Mouse (Mus musculus): ENCODE measurements at regions not wholly inside any gene's neighbourhood (a gene's known extent, or its start where the extent isn't known, plus 50 kb on each side); places are given as distances from the start of the nearest gene placed in this dataset.
A peak's percentile ranks its signal among the peaks of the same experiment; 100 is the strongest.
"Not testable (repeated sequence)": the region's sequence is repeated elsewhere in the genome, so short reads cannot be mapped to it uniquely, and the experiment has no call there.

DNA sequence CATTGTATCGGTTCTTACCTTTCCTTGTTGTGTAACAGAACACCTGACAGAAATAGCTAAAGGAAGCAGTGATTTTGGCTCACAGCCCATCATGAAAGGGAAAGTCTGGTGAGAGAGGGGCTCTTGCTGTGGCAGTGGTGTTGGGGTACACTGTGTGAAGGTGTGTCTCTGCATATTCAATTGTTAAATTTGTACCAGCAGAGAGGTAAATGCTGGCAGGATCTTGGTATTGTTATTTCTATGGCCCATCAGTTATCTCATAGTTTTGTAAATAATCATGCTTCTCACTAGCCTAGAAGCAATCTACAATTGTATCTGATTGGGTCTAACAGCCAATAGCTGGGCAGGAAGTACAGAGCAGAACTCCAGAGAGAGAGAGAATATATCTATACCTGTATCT lies 95.7 kb downstream of the Mfap3l start:
- no peak for DNase-seq (ENCODE audit: low read depth, low spot score)

DNA sequence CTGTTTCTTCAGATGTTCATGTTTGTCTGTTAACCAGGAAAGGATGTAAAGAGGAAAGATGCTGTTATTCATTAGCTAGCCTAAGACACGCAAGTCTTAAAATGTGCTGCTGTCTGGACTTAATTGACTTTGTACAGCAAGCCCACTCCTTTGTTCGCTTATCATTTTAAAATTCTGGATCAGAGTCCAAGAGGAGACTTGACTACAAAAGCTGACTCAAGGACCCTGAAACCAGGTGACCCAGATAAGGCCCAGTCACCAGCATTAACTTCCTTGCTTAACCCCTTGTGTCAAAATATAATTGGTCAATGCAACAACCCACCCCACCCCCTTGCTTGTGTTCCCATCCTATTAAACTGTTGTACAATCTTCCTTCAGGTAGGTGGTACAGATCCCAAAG lies 99.9 kb downstream of the Mfap3l start:
- no peak for DNase-seq (ENCODE audit: low read depth, low spot score)

DNA sequence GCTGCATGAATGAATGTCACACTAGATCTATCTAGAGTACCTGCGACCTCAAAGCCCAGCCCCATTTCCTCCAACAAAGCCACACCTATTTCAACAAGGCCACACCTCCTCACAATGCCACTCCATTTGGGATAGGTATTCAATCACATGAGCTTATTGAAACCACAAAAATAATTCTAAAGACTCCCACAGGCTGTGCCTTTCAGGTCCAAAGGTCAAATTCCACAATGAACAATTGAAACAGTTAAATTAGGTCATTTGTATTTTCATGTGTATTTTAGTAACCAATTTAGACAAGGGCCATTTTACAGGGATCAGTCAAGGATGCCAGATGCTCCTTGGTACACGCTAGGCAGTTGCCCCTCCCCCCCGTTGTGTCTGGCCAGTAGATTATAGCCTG lies 103.3 kb downstream of the Mfap3l start:
- no peak for DNase-seq (ENCODE audit: low read depth, low spot score)

DNA sequence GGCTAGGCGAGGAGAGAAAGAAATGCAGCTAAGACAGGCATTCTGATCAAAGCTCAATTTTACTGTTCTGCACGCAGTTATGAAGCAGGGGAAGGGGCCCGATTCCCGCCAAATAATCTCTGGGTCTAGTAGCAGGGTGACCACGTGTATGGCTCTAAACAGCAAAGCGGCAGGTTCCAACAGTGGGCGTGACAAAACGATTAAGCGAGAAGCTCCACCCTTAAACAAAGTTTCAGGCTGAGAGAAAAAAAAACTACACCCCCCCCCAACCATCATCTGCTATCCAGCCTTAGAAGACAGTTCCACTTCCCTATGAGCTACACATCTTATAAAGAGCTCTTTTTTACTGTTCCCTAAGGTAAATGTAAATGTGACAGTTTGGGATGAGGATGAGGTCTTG lies 103.8 kb downstream of the Mfap3l start:
- DNase-seq (ENCODE audit: low read depth, low spot score): no peak

DNA sequence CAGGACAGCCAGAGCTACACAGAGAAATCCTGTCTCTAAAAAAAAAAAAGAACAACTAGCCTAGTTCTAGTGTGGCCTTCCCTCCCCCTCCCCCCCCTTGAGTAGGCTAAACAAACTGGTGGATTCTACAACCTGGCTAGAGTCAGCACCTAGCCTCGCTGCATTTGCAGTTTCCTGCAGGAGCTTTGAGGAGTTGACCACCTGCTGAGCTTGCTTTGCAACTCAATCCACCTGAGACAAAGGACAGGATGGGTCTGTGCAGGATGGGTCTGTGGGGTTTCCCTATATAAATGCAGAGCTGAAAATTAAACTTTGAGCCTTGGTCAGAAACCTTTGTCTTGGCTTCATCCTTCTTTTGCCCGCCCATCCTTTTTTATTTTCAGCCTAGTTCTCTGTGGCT lies 104.3 kb downstream of the Mfap3l start:
- peak; percentile 43 for DNase-seq (ENCODE audit: low read depth, low spot score)

DNA sequence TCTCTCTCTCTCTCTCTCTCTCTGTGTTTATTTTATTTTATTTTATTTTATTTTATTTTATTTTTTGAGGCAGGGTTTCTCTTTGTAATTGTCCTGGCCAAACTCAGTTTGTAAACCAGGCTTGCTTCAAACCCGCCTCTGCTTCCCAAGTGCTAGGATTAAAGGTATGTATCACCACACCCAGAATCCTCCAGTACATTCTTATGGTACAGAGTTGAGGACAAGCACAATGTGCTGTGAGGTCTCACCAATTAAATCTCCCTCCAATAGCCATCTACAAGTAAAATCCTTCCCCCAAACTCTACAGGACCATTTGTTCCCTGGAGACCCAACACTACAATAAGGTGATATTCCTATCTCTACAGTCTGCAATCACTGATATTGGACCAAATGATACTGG lies 105.0 kb downstream of the Mfap3l start:
- no peak for DNase-seq (ENCODE audit: low read depth, low spot score)

DNA sequence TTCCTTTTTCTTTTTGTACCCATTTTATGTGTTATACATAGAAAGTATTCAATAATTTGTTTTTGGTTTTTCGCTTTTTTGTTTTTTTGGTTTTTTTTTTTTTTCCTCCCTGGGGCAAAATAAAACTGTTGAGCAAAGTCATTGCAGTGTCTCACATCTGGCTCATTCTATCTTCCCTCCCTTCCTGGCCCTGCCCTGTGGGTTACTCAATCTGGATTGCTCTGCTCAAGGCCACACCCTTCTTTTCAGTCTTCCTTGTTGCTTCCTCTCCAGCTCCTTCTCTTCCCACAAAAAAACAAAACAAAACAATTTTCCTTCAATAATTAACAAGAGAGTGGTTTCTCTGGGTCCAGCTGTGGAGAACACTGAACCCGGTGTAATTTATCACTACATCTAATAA lies 113.2 kb downstream of the Mfap3l start:
- DNase-seq (ENCODE audit: low read depth, low spot score): no peak

DNA sequence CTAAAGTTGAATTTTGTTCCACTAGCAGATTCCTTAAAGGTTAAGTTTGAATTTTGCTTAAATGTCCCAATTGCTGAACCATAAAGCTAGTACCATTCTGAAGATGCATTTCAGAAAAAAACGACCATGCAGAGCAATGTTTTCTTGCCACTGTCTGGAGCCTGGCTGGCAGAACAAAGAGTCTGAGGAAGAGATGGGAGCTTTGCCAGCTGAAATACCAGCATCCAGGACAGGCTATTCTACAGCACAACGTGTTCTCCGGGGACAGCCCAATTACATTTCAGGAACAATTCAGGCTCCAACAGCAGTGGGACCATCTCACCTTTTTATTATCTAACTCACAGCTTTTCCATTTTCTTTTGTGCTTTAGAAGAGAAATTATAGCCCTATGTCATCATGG lies 113.9 kb downstream of the Mfap3l start:
- DNase-seq (ENCODE audit: low read depth, low spot score): no peak

DNA sequence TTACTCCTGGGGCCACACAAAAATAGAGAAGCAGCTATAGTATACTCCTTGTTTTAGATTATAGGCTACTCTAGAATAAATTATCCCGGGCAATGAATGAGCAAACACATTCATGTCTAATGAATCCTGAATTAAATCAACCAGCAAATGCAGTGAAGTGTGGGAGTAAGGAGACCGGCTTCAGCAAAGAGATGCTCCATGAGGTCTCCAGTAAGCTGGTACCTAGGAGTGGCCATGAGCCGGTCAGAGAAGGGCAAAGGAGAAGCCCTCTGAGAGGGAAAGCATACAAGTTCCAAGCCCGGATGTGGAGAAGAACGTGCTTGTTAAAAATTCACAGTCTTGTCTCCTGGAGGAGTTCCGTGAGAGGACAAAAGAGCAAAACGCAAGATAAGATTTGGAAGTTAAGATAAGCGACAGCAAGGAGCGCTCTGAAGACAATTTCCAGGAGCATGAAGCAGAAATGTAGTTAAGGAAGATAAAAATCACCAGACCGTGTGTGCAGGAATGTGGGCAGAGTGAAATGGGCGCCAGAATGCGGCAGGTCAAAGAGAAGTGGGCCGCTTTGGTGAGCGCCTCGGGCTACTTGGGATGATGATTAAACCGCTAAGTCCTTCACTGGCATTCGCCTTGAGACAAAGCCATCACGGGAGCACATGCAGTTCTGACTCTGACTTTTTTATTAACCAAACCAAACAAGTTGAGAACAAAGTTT lies 123.2 kb downstream of the Mfap3l start:
- no peak for DNase-seq (ENCODE audit: low read depth, low spot score)

DNA sequence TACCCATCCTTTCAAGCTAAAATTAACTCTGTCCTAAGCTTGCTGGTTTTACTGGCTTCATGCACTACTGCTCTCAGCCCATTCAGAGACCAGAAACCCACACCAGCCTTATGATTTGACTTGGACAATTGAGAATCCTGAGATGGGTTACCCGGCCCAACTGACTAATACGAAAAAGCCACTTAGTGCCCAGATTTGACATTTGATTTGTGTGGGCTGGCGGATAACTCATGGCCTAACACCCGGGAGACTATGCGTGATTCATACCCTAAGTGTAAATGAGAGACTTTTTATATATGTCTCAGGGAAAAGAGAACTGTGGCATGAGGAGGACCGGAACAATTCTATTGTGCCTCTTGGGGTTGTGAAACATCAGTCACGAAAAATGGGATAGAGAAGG lies 126.3 kb upstream of the Hpf1 start:
- DNase-seq (ENCODE audit: low read depth, low spot score): no peak

DNA sequence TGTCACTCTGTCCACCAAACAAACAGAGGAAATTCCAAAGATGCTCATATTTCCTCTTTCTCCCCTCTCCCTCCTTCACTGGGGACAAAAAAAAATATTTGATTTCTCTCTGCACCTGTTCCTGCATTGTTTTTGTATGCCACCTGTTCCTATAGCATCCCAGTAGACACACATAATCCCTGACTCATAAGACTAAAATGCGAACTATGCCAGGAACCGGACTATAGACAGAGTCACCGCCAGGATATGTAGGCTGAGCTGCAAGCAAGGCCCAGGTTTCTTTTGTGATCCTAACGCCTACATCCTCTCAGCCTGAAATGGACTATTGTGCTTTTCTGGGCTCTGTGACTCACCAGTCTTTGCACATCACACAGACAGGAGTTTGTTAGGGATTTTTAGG lies 116.9 kb upstream of the Hpf1 start:
- no peak for DNase-seq (ENCODE audit: low read depth, low spot score)

DNA sequence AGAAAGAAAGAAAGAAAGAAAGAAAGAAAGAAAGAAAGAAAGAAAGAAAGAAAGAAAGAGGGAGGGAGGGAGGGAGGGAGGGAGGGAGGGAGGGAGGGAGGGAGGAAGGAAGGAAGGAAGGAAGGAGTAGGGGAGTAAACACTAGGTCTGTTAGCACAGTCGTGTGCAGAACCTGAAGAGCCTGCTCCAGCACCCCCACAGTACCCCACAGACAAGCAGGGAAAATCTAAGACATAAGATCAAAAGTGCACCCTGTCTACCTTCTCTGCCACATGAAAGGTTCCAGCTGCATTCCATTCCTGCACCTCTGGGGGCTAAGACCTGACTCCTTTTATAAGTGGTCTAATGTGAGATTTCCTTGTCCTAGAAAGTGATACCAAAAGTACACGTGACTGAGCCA lies 114.0 kb upstream of the Hpf1 start:
- not testable (repeated sequence) for DNase-seq (ENCODE audit: low read depth, low spot score)

DNA sequence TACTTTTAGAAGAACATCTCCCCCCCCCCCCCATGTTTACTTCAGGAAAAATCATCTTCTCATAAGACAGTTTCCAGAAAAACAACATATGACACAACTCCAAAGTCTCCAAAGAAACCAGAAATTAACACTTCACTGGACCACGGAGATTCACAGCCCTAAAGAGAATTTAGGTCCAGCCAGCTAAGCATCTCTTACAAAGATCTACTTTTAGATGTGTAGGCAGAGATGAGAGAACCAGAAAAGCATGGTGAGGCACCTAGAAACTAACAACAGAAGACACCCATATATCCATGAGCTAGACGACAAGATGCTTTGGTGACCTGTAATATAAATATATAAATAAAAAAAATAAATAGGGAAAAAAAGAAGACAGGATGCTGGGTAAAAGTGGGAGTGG lies 105.2 kb upstream of the Hpf1 start:
- no peak for DNase-seq (ENCODE audit: low read depth, low spot score)

DNA sequence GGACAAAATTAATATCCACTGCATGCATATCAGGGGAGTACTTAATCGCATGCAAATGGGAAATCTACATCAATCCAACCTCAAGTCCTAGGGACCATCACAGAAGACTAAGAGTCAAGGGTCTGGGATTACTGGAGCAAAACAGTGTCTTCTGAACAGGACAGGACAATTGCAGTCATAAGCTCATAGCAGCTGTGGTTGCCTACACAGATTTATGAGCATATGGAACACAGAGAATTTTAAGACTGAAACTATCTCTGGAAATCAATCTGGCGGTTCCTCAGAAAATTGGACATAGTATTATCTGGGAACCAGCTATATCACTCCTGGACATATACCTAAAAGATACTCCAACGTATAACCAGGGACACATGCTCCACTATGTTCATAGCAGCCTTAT lies 99.8 kb upstream of the Hpf1 start:
- DNase-seq (ENCODE audit: low read depth, low spot score): no peak

DNA sequence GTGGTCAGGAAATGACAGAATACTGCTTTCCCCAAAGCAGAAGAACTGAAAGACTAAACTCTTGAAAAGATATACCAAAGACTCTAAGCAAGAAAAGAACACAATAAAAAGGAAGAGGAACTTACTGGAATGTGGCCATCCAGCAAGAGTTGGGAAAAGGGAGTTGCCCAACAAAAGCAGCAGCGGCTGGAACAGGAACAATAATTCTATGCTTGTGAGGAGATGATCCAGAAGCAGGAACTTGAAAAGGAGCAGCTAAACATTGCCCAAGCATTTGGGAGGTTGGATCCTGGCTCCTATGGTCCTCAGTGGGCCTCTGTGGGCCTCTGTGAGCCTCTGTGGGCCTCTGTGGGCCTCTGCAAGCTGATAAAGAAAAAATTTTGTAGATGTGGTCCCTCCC lies 97.7 kb upstream of the Hpf1 start:
- DNase-seq (ENCODE audit: low read depth, low spot score): no peak

DNA sequence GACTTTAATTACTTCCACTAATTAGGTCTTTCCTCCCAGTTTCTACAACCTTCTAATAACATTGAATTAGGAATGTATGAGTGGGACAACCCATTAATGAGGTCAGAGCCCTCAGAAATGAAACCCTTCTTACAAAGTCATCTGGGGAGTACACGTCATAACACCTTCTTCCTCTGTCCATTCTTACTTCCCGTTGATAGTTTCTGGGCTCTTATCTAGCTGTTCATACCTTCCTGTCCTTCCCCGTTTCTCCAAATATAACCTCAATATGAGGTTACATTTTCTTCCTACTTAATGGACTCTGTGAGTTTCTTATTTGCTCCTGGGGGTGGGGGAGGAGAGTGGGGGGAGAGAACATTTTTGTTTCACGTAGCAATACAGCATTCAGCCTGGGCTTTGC lies 85.4 kb upstream of the Hpf1 start:
- DNase-seq (ENCODE audit: low read depth, low spot score): no peak

DNA sequence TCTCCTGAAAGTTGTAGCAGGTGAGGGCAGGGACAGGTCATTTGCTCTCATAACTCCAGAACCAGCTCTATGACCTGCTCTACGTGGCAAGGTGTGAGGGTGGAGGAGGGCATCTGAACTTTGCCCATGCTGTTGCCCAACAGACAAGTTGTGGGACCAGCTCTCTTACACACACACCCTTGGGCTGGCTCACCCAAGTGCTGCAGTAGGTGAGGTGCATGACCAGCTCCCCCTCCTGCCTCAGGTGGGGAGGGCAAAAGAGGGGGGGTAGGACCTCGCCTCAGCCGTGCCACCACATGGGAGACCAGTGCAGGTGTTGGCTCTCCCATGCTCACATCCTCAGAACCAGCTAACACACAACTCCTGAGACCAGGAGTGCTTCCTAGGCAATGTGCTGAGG lies 83.4 kb upstream of the Hpf1 start:
- no peak for DNase-seq (ENCODE audit: low read depth, low spot score)

DNA sequence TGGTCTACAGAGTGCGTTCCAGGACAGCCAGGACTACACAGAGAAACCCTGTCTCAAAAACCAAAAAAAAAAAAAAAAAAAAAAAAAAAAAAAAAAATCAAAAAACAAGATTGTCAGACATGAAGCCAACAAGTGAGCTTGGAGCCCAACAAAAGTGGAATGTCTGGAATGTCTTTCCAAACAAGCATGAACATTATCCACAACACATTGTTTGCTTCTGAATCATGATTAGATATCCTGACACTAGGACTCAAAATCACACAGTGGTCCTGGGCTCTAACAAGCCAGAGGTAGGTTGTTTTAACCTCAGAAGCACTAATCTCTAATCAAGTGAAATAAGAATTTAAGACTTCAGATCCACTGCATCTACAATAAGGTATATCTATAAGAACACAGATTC lies 80.4 kb upstream of the Hpf1 start:
- no peak for DNase-seq (ENCODE audit: low read depth, low spot score)

DNA sequence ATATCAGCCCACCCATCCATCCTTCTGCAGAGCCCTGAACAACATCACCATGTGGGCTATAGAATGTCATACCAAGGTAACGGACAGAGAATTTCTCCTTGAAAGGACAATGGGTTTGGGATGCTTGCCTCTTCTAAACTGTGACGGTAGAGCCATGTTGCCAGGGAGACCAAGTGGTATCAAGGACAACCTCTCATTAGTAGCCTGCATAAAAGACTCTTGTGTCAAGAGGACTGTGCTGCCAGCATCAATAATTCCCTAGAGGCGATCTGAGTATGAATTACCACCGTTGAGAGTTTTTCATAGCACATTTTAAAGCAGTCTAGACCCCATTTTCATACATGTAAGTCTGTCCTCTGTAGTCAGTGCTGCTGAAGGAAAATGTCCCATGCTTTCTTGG lies 79.3 kb upstream of the Hpf1 start:
- DNase-seq (ENCODE audit: low read depth, low spot score): no peak

DNA sequence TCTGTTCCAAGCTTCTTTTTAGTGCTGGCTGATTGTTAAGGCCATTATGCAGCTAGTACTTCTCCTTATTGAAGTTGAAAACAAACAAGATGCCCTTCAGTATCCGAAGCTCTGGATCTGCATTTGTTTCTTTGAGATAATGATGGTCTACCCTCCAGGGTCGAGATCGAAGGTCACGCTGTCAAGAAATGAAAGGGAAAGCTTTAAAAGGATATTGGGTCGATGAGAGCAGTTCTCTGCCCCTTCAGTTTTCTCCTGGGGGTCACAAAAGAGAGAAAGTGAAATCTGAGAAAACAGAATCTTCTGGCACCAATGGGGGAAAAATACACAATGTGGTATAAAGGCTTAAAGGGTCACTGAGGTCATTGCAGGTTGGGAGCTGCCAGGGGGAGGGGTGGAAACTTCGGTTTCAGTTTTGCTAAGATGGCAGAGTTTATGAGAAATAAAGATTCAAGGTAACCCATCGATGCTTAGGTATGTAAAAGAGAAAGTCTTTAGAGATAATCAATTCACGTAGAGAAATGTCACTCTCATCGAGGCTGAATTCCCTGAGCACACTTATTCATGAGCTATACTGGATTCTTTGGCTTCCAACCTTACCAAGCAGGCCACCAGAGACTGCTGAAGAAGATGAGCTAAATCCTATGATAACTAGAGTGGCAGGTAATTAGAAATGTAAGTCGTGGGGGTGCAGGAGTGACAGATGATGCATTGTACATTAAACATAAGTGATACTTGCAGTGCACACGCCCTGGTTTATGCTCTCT lies 64.4 kb upstream of the Hpf1 start:
- no peak for DNase-seq (ENCODE audit: low read depth, low spot score)

DNA sequence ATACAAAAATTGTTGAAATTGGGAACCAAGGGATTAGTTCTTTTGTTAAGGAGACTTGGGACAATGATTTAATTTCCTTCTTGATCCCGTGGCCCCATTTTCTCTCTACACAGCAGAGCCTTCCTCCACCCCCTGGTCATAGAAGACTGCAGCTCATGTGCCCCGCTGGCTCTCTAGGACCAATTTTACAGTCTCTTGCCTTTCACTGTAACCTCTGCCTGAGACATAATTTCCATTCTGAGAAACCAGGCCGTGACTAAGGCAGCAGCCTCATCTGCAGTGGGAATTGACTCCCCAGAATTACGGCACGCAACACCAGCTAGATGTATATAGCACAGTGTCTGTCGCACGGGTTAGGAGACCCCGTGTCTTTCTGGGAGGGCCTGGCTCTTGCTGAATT lies 63.0 kb upstream of the Hpf1 start:
- no peak for DNase-seq (ENCODE audit: low read depth, low spot score)

DNA sequence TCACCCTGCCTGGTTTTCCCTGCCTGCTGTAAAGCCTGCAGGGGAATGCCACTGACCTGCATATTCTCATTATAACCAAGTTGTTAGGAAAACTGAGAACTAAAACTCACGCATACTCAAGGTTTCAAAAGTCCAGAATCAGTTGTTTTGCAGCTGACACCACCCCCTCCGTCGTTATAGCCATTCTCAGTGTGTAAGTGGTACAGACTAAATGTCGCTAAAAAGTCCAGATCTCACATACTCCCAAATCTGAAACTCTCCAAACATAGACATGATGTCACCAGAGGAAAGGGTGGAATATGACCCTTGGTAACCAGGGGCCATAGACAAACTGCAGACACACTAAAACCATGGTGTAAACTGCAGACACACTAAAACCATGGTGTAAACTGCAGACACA lies 61.1 kb upstream of the Hpf1 start:
- no peak for DNase-seq (ENCODE audit: low read depth, low spot score)

DNA sequence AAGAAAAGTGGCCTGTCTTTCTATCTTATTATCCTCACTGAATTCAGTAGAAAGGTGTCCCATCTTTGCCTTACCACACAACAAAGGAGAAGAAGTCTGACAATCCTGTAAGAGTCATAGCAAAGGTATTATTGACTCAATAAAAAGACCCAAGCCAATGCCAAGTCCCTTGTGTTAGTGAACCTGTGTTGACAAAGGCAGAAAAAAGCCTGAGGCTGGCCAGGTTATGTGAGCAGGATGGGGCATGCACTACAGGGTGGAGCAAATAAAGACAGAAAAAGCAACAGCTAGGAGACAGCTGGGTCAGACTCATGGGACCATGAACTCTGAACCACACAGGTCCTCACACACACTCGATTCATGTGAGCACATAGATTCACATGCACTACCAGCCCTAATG lies 59.7 kb upstream of the Hpf1 start:
- DNase-seq (ENCODE audit: low read depth, low spot score): no peak

DNA sequence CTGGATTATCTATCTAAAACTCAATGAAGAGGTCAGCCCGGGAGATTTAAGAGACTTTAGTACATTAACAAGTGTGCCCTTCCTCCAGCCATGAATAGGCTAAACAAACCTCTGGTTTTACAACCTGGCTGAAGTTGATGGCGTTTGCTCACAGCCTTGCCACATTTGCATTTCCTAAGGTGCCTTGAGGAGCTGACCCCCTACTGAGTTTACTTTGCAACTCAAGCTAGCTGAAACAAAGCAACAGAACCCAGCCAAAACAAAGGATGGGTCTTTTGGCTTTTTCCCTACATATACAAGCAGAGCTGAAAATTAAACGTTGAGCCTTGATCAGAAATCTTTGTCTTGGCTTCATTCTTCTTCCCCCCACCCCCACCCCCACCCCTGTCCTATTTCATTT lies 51.7 kb upstream of the Hpf1 start:
- DNase-seq (ENCODE audit: low read depth, low spot score): no peak

Data from WW6 (cell line).